ENCODE assay signal across 20 mouse cellular contexts in the genomic region with DNA sequence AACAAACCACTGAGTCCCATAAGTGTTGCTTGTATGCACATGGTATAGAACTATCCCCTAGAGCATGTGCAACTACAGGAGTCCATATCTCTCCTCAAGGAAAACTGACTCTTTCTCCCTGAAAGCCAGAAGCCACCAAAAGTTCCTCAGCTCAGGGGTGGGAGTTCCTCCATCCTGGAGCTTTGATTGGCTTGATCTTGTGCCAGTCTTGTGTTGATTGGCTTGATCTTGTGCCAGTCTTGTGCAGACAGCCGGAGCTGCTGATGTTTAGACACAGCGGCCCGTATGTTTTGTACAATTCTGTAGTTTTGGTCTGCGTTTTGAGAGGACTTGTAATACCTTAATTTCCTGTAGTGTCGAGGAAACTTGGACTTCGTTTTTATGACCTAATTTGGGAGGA.
A peak's percentile ranks its signal among the peaks of the same experiment; 100 is the strongest.
DNase-seq lines count a peak whose midpoint lies in the region; ATAC-seq and TF ChIP-seq lines count a peak whose summit lies in the region.
"Had no signal": no experiment of that assay in that cellular context is flagged by ENCODE, and none has a peak within 500 bp of the region (broad histone marks: within the 10 kb centered on the region; RNA-seq: fewer than 3 reads in every experiment).

No protein-coding gene starts in this region.

- intact Hi-C loops in left cerebral cortex, adult 2 months (cut with DNase I), result no loop called here

- no peak overlapping the region for H3K4me2 ChIP-seq in kidney, embryonic 14.5 days (replicated peaks; ENCODE audit: low read depth, low read length)
- H3K4me2 ChIP-seq: embryonic facial prominence, embryonic 13.5 days; forebrain, embryonic 12.5 days; heart, embryonic 11.5 days; heart, embryonic 15.5 days; hindbrain, embryonic 15.5 days had no signal

- WGBS in kidney, embryonic 14.5 days, result 91% methylated on average over 6 of the region's 6 CpGs
- 87% methylated on average over 6 of the region's 6 CpGs for WGBS in lung, adult 2 months

- H3K27ac ChIP-seq in kidney, embryonic 14.5 days (ENCODE audit: low read depth, low read length), result no peak overlapping the region
- no peak overlapping the region for H3K27ac ChIP-seq in left cerebral cortex, adult 2 months
- H3K27ac ChIP-seq: embryonic facial prominence, embryonic 13.5 days; forebrain, embryonic 12.5 days; heart, embryonic 15.5 days; hindbrain, embryonic 10.5 days; hindbrain, embryonic 15.5 days had no signal

- no peak for TF ChIP-seq POLR2A in lung, adult 2 months (IDR thresholded peaks at IDR 0.05; ENCODE audit: borderline replicate concordance, extremely low read depth, low read depth, low read length)

- DNase-seq in cerebellum, adult 9-11 months, result peak; percentile 54
- DNase-seq in cerebellum, adult 9-10 months, result no peak
- DNase-seq in kidney, adult 11 months, result peak; percentile 14
- DNase-seq in lung, postnatal 10 days, result peak; percentile 36
- no peak for DNase-seq in lung, adult 2 months
- no peak for DNase-seq in left cerebral cortex, adult 2 months (ENCODE audit: extremely low spot score in 1 of 2, low spot score in 2 of 2)
- DNase-seq: adrenal gland, postnatal 10 days; gastrocnemius, postnatal 10 days; heart, adult 18-20 months; heart, postnatal 14 days had no signal

- no peak overlapping the region for H3K4me3 ChIP-seq in kidney, embryonic 14.5 days (ENCODE audit: low read length)
- no peak overlapping the region for H3K4me3 ChIP-seq in lung, adult 2 months (replicated peaks; ENCODE audit: extremely low read depth, low read depth, low read length)
- H3K4me3 ChIP-seq in left cerebral cortex, adult 2 months, result no peak overlapping the region
- H3K4me3 ChIP-seq: embryonic facial prominence, embryonic 13.5 days; forebrain, embryonic 12.5 days; heart, embryonic 15.5 days; hindbrain, embryonic 10.5 days; hindbrain, embryonic 15.5 days had no signal

- no peak for TF ChIP-seq CTCF in lung, adult 2 months (IDR thresholded peaks at IDR 0.05; ENCODE audit: insufficient read depth, low read length)
- TF ChIP-seq CTCF in left cerebral cortex, adult 2 months (IDR thresholded peaks at IDR 0.05), result no peak

- no peaks in the 10 kb centered on the region for H3K4me1 ChIP-seq in kidney, embryonic 14.5 days (ENCODE audit: control insufficient read depth, insufficient read depth, low read length)
- no peaks in the 10 kb centered on the region; the same call in 1 of the 2 replicates for H3K4me1 ChIP-seq in lung, adult 2 months (ENCODE audit: control insufficient read depth, insufficient read depth, low read length)
- H3K4me1 ChIP-seq: embryonic facial prominence, embryonic 13.5 days; forebrain, embryonic 12.5 days; heart, embryonic 15.5 days; hindbrain, embryonic 10.5 days; hindbrain, embryonic 15.5 days had no signal

- H3K9ac ChIP-seq in kidney, embryonic 14.5 days (ENCODE audit: low read depth, low read length), result no peak overlapping the region
- H3K9ac ChIP-seq: embryonic facial prominence, embryonic 13.5 days; forebrain, embryonic 12.5 days; heart, embryonic 15.5 days; hindbrain, embryonic 15.5 days had no signal

- no peaks in the 10 kb centered on the region for H3K27me3 ChIP-seq in kidney, embryonic 14.5 days (ENCODE audit: control insufficient read depth, insufficient read depth, low read length)
- H3K27me3 ChIP-seq: CH12.LX; embryonic facial prominence, embryonic 13.5 days; forebrain, embryonic 12.5 days; heart, embryonic 15.5 days; hindbrain, embryonic 15.5 days had no signal

- no peaks in the 10 kb centered on the region for H3K36me3 ChIP-seq in kidney, embryonic 14.5 days (ENCODE audit: control insufficient read depth, insufficient read depth, low read length)
- H3K36me3 ChIP-seq: embryonic facial prominence, embryonic 13.5 days; forebrain, embryonic 12.5 days; heart, embryonic 15.5 days; hindbrain, embryonic 10.5 days; hindbrain, embryonic 15.5 days had no signal

- no peaks in the 10 kb centered on the region for H3K9me3 ChIP-seq in kidney, embryonic 14.5 days (ENCODE audit: control insufficient read depth, low read length)
- H3K9me3 ChIP-seq: embryonic facial prominence, embryonic 13.5 days; heart, embryonic 15.5 days; hindbrain, embryonic 15.5 days had no signal

- ATAC-seq in kidney, embryonic 14.5 days (ENCODE audit: low FRiP score, low TSS enrichment), result no peak
- ATAC-seq: forebrain, embryonic 16.5 days; intestine, embryonic 16.5 days had no signal

Comparison
In these comparisons a context has a peak if more than half of its experiments do, and no peak if none do; other contexts are left out.
1. DNase-seq: peak in cerebellum, adult 9-11 months (single experiment), kidney, adult 11 months (single experiment) and lung, postnatal 10 days (single experiment); none in cerebellum, adult 9-10 months (single experiment), lung, adult 2 months (single experiment) and left cerebral cortex, adult 2 months (0 of 2).